Mouse (Mus musculus): ENCODE data around the gene Fam196b.

The Fam196b gene

DNA sequence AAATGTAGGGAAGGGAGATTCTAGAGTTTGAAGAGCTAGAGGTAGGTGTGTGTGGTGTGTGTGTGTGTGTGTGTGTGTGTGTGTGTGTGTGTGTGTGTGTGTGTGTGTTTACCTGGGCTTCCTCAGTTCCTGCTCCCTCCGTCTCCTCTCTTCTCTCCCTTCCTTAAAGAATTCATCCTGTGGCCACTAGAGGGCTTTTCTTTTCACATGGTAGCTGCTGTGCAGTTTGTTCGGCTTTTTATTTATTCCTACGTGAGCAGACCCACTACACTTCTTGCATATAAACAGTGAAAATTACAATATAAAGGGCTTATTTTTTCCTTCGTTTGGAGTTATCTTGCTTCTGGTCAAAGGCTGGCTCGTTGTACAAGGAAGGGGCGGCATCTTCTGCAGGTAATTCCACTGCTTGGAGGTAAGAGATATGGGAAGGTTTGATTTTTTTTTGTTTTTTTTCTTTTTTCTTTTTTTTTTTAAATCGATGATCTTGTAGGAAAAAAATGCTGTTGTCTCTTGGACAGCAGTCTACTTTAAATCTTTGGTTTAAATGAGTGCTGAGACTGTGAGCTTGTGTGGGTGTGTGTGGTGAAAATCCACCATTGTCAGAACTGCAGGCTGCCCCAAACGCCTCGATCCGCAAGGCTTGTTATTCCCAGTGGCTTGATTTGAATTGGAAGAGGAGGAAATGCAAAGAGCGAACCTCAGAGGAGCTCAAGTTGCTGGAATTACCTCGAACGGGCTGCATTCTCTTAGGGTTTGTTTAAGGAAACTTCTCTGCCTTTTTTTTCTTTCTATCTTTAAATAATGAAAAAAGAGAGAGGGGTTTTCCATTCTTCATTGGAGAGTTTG is at the start of gene Fam196b:
Gene Fam196b, plus strand, starts transcription at position 289 of the 846 bp plus-strand sequence.
- in situ Hi-C loops (cut with MboI; ENCODE audit: low pct_unique_long_range_greater_than_20kb in 1 of 2, low sequenced_read_pairs in 2 of 2, unreplicated experiment in 1 of 2) = no loop called here

DNA sequence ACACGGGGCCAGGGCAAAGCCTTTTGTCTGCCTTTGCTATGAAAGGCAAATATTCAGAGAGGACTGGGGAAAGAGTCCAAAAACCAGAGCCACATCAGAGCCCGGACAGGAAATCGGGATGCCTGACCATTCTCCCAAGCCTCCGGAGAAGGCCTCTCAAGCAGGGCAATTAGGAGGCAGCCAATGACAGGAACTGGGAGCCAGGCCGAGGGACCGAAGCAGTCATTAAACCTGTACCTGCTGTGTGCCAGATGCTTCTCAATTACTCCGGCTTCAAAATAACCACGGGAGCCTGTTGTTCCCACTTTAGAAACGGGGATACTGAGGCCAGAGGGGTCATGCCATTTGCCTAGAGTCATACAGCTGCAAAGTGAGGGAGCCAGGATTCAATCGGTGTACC is 42.6 kb upstream of the Fam196b start:
- in situ Hi-C loops (cut with MboI; ENCODE audit: low pct_unique_long_range_greater_than_20kb in 1 of 2, low sequenced_read_pairs in 2 of 2, unreplicated experiment in 1 of 2) = no loop called here

DNA sequence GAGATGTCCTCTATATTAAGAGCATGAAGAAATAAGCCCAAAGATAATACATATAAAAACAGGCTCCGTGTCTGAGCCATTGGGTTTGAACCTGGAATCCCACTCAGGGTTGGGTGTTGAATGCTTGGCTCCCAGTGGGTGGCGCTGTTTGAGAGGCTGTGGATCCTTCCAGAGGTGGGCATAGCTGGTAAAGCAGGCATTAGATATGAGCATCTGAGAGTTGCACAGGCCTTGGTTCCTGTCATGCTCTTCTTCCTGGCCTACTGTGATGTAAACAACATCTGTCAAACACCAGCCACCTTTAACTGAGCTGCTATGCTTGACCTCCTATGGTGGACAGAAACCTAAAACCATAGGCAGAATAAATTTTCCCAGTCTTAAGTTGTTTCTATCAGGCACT is 38.7 kb upstream of the Fam196b start:
- in situ Hi-C loops (cut with MboI; ENCODE audit: low pct_unique_long_range_greater_than_20kb in 1 of 2, low sequenced_read_pairs in 2 of 2, unreplicated experiment in 1 of 2) = no loop called here

DNA sequence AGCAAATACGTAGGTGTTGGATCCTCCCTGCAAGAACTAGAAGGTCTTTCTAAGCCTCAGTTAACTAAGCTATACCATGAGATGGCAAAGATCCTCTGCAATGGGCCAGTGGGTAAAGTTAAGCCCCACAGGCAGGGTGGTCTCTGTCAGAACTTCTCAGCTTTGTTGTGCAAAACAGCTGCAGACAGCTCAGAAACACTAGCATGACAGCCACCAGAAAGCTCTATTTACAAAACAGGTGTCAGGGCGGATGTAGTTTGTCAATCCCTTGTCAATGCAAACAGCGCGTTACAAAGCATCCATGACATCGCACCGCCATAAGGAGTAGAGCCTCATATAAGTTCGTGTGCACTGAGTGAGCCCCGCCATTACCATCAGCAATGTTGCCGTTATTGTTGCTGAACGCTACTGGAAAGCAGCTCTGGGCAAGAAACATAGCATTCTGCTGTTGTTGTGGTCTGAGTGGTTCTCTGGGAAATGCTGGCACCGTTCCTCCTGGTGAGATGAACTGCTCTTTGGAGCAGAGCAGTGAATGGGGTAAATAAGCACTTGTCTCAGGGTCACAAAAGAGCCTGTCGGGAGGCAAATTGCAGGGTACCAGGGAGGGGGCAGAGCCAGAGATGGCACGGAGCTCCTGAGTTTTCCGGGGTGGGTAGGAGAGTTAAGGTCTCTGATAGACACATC is 38.1 kb upstream of the Fam196b start:
- in situ Hi-C loops (cut with MboI; ENCODE audit: low pct_unique_long_range_greater_than_20kb in 1 of 2, low sequenced_read_pairs in 2 of 2, unreplicated experiment in 1 of 2) = no loop called here

DNA sequence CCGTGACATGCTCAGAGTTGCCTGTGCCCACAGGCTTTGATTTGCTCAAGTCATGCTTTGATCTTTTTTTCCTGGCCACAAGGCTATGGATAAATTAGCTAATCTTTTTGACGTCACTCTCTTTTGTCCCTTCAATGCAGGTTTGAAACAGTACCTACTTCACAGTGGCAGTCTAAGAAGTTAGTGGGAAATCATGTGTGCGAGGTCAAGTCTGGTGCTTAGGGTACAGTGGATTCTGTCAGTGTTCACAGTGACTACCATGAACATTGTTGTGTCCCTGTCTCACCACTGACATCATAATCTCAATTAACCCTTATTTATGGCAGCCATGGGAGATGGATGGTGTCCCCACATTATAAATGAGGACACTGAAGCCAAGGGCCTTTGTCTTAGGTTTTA is 37.6 kb upstream of the Fam196b start:
- in situ Hi-C loops (cut with MboI; ENCODE audit: low pct_unique_long_range_greater_than_20kb in 1 of 2, low sequenced_read_pairs in 2 of 2, unreplicated experiment in 1 of 2) = no loop called here

DNA sequence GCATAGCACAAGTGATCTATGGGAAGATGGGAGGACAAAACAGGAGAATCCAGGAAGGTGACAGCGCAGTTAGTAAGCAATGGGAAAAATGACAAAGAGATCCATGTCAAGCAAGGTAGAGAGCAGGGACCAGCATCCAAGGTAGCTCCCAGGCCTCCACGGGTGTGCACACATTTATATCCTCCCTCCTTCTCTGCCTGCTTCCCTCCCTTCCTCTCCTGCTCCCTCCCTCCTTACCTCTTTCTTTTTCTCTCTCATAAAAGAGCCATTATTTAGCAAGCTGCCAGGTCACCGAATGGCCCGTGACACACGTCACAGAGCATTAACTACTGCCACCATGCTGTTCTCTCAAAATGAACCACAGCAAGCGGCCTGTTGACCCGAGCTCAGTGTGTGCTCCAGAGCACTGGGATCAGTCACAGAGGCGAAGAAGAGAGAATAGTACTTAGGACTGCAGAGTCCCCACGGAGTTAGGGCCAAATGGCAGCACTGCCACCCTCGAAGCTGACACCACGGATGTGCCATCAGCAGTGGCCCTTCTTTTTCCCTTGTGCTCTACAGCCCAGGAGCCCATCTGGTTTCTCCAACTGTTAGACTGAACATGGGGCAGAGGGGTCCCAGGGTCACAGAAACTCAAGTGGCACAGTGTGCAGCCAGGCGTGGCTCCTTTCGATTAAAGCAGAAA is 30.4 kb upstream of the Fam196b start:
- in situ Hi-C loops (cut with MboI; ENCODE audit: low pct_unique_long_range_greater_than_20kb in 1 of 2, low sequenced_read_pairs in 2 of 2, unreplicated experiment in 1 of 2) = no loop called here

DNA sequence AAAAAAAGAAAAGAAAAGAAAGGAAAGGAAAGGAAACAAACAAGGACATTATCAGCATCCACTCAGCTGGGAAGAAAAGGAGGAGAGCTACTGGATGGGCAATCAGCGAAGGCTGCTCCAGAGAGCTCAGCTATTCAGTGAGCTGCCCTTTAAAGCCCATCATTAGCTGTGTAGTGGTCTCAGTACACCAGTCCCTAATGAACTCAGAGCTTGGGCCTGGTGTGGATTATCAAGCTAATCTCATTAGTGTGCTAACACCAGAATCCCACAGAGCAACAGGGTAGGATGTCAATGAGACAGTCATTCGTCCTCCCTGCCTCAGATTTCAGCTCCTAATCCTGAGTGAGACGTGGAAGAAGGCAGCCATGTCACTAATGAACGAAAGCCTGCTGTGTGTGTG is 24.4 kb upstream of the Fam196b start:
- in situ Hi-C loops (cut with MboI; ENCODE audit: low pct_unique_long_range_greater_than_20kb in 1 of 2, low sequenced_read_pairs in 2 of 2, unreplicated experiment in 1 of 2) = no loop called here

DNA sequence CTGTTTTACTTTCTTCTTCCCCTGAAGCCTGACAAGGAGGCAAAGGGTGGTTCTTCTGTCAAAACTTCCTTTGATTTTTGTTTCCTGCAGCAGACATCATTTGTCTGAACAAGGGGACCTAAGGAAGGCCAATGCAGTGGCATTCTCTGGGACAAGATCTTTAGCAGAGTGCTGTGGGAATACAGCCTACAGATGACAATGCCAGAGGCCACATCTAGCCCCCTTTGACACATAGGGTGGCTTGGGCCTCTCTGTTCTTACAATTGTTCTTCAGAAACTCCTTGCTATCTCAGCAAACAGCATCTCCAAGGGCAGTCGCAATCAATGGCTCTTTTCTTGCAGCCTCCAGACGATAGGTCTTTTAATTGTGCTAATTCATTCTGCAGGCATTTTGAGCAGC is 23.9 kb upstream of the Fam196b start:
- in situ Hi-C loops (cut with MboI; ENCODE audit: low pct_unique_long_range_greater_than_20kb in 1 of 2, low sequenced_read_pairs in 2 of 2, unreplicated experiment in 1 of 2) = no loop called here

DNA sequence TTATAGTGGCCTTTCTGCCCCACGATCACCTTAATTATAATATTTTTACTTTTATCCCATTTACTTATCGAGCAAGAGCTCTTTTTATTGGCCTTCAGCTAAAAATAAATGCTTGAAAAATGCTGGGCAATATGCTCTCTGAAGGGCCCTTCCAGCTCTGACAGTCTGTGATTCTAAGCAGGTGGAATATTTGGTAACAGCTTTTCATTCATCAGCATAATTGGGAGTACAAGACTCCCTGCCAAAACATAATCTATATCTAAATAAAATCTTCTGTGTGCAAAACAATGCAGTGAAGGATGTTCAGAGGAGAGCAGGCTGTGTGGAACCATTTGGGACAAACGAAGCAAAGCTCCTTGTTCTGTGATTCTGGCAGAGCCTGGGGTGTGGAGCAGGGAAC is 23.3 kb upstream of the Fam196b start:
- in situ Hi-C loops (cut with MboI; ENCODE audit: low pct_unique_long_range_greater_than_20kb in 1 of 2, low sequenced_read_pairs in 2 of 2, unreplicated experiment in 1 of 2) = no loop called here

DNA sequence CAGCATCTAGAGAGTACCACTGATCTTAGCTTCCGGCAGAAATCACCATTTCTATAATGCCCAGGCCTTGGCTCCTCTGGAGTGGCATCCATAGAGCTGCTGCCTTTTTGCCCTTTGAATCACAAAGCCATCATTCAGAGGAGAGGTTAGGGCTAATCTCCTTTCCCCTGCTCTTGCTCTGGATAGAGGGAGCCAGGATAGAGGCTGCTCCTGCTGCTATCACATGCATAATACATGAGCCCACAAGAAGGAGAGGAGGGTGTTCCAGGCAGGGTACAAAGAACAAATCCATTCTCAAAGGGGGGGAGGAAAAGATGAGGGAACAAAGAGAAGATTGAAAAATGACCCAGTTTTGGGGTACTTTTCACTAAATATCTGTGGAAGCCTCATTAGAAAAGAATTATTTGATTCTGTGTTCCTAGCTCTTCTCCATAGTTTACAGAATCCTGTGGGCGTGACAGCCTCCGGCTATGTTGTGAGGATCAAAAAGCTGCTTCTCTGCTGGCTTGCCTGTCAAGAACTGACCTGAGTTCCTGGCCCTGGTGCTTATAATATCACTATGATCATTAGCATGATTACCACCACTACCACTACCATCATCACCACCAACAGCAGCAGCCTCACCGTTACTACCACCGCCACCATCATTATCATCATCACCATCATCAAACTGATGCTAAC is 16.8 kb upstream of the Fam196b start:
- in situ Hi-C loops (cut with MboI; ENCODE audit: low pct_unique_long_range_greater_than_20kb in 1 of 2, low sequenced_read_pairs in 2 of 2, unreplicated experiment in 1 of 2) = no loop called here

DNA sequence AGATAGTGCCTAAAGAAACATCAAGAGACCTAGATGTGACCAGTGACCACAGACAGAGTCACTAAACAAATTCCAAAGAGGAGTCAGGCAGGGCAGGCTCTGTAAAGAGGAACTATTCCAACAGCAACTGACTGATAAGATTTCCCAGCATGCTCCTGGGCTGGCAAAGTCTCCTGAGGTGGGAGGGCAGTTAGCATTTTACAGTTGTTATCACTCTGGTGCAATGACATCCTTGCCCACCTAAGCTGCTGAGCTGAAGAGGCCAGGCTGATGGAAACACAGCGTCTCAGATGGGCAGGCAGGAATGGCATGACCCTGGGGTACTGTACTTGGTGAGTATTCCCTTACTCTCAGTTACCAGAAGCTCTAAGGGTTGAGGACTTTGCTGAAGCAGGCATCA is 15.1 kb upstream of the Fam196b start:
- in situ Hi-C loops (cut with MboI; ENCODE audit: low pct_unique_long_range_greater_than_20kb in 1 of 2, low sequenced_read_pairs in 2 of 2, unreplicated experiment in 1 of 2) = no loop called here

DNA sequence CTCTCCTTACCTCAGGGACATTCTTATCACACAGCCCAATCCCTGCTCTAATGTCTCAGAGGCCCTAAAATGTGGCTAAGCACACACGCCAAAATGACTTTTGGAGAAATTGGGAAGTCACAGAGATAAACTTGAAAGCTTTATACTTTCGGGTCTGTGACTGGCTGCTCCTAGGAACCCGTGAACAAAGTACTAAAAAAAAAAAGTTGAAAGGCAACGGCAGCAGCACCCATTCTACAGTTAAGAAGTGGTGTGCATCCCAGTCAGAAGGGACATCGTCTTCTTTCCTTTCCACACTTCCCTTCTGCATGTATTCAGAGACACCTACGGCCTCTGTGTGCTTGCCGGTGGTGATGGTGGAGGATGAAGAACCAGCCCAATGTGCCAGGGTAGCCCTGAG is 14.6 kb upstream of the Fam196b start:
- in situ Hi-C loops (cut with MboI; ENCODE audit: low pct_unique_long_range_greater_than_20kb in 1 of 2, low sequenced_read_pairs in 2 of 2, unreplicated experiment in 1 of 2) = no loop called here

DNA sequence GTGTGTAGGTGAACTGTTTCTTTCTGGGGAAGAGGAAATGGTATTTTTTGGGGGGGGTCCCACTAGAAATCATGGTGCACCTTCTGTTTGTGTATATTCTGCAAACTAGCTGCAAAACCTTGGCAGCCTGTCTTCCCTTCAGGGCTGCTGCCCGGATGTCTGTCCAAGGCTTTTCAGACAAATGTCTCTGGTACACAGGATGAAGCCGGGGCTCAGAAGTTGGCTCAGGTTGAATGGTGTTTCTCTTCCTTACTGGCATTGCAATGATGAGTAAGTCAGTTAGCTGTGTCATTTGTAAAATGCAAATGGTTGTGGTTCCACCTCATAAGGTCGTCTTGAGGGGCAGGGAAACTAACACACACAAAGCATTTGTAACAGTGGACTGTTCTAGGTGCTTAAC is 8.4 kb upstream of the Fam196b start:
- in situ Hi-C loops (cut with MboI; ENCODE audit: low pct_unique_long_range_greater_than_20kb in 1 of 2, low sequenced_read_pairs in 2 of 2, unreplicated experiment in 1 of 2) = no loop called here

DNA sequence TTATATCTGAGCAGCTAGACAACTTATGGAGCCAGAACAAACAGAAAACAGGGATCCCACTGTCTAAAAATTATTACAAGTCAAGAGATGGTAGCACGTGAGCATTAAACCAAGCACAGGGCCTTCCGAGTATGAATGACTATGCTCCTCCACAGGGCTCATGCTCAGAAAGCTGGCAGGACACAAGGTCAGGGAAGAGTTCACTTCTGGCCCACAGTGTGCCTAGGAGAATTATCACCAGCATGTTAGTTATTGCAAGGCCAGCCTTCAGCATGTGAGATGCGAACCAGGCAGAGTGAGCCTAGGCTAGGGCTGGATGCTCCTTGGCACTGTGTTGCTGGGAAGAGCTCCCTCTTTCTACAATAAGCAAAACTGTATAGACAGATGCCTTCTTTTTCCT is 5.9 kb upstream of the Fam196b start:
- in situ Hi-C loops (cut with MboI; ENCODE audit: low pct_unique_long_range_greater_than_20kb in 1 of 2, low sequenced_read_pairs in 2 of 2, unreplicated experiment in 1 of 2) = no loop called here

DNA sequence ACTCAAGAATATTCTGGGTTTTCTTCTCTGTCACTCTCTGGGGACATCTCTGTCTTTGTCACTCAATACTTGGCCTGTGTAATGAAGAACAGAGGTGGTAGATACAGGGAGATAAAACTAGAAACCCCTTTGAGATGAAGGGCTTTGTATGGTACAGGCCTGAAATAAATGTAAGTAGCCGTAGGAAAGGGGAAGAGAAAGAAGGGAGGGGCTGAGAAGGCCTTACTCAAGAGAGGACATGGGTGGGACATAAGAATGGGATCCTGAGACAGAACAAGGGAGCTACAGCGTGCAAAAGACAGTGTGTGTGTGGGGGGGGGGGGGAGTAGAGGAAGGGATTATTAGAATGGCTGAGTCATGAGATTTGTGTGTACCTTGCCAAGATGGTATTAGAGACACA is 5.3 kb upstream of the Fam196b start:
- in situ Hi-C loops (cut with MboI; ENCODE audit: low pct_unique_long_range_greater_than_20kb in 1 of 2, low sequenced_read_pairs in 2 of 2, unreplicated experiment in 1 of 2) = no loop called here

DNA sequence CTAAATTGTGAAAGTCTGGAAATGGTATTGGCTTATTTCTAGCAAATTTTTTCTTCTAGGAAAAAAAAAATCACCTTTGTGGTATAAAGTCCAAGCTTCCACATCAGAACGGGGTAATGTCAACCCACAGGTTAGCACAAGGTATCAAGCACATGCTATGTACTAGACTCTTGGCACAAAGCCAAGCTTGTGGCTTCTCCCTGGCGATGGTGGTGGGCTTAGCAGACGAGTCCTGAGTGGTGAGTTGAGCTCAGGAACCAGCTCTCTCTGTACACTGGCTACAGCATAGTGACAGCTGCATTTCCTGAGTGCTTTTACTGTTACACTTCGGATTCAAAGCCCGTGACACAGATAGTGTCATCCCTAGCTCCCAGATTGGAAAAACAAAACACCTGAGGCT is 2.9 kb upstream of the Fam196b start:
- in situ Hi-C loops (cut with MboI; ENCODE audit: low pct_unique_long_range_greater_than_20kb in 1 of 2, low sequenced_read_pairs in 2 of 2, unreplicated experiment in 1 of 2) = no loop called here

DNA sequence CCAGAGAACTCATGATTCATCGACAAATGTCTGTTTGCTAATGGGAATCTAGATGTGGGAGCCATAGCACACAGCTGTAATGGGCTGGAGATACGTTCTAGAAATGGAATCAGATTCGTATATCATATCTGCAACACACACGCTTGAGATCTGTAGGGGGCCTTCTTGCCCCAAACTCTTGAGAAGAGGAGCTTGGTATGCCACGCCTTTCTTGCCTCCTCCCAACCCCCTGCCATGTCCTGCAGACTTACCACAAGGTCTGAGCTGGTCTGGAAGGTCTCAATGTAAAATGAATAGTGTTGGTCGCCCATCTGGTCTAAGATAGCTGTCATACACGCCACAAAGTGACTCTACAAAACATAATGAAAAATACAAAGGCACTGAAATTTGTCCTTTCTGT is 2.4 kb upstream of the Fam196b start:
- in situ Hi-C loops (cut with MboI; ENCODE audit: low pct_unique_long_range_greater_than_20kb in 1 of 2, low sequenced_read_pairs in 2 of 2, unreplicated experiment in 1 of 2) = no loop called here

DNA sequence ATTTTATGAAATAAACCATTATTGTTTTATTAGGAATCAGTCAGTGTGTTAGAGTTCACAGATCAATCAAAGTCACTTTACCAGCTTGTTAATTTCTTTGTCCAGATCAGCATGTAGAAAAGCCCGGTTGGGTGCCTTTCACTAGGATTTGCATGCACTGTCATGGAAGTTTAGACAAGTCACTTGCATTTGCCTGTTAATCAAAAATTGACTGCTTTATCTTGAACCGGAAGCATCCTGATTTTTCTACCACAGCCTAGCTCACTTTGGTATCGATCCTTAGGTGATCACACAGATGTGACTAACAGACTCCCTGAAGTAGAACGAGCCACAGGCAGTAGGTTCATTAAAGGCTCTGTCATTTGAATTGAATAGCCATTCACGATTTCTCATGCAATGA is 761 bp downstream of the Fam196b start:
- in situ Hi-C loops (cut with MboI; ENCODE audit: low pct_unique_long_range_greater_than_20kb in 1 of 2, low sequenced_read_pairs in 2 of 2, unreplicated experiment in 1 of 2) = no loop called here

DNA sequence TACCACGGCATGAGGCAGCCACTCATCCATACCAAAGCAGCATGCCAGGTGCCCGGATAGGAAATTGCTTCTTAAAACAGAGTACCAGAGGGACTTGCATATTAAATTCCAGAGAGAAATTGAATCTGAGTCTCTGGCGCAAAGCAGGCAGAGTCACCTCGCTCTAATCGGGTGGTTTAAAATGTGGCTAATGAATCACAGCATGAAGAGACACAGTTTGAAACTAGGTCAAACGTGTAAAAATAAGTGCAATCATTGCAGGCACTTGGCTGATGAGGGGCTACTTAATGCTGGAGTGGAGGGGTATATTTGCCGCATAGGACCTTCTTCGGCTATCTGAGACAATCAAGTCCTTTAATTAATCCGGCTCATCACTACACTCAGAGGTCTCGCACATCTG is 1.6 kb downstream of the Fam196b start:
- in situ Hi-C loops (cut with MboI; ENCODE audit: low pct_unique_long_range_greater_than_20kb in 1 of 2, low sequenced_read_pairs in 2 of 2, unreplicated experiment in 1 of 2) = no loop called here

All from mouse embryonic stem cell (cell line).